Mouse (Mus musculus) stomach, embryonic 14.5 days (tissue): Measurements from ENCODE around the gene Fkbp2. TPM values are rescaled to one million over a fixed set of nuclear protein-coding genes. Genes with fewer than 3 reads are reported as not detected.

Source experiments
- ATAC-seq: fragments of 200-750 bp; cut with Nextera tagmentation; 2 replicates; pipeline ENCODE4 v1.8.0; 2017; ENCODE audit warnings: low read depth, moderate TSS enrichment; ENCODE audit not compliant: insufficient number of reproducible peaks, insufficient read depth, low FRiP score
- H3K27ac ChIP-seq: fragments of 300-500 bp; sonication (generic); 2 replicates; pipeline ENCODE4 v1.5.1; 2014; ENCODE audit warnings: mild to moderate bottlenecking, low read length, moderate library complexity, mixed read lengths
- H3K27me3 ChIP-seq: fragments of 300-500 bp; sonication (generic); 2 replicates; pipeline ENCODE4 v1.6.1; 2014; ENCODE audit warnings: low read length, control low read depth, mixed read lengths; ENCODE audit not compliant: control insufficient read depth, insufficient read depth
- H3K36me3 ChIP-seq: fragments of 300-500 bp; sonication (generic); 2 replicates; pipeline ENCODE4 v1.6.1; 2014; ENCODE audit warnings: mild to moderate bottlenecking, control low read depth, low read length, moderate library complexity, mixed read lengths; ENCODE audit not compliant: control insufficient read depth, insufficient read depth
- H3K4me1 ChIP-seq: fragments of 300-500 bp; sonication (generic); 2 replicates; pipeline ENCODE4 v1.6.1; 2014; ENCODE audit warnings: low read length, control low read depth, mixed read lengths; ENCODE audit not compliant: control insufficient read depth, insufficient read depth
- H3K4me2 ChIP-seq: fragments of 300-500 bp; sonication (generic); replicated peaks from 2 replicates; pipeline ENCODE4 v1.6.1; 2014; ENCODE audit warnings: low read depth, low read length, control low read depth
- H3K4me3 ChIP-seq: fragments of 300-500 bp; sonication (generic); 2 replicates; pipeline ENCODE4 v1.5.1; 2014; ENCODE audit warnings: low read depth, low read length, control low read depth
- H3K9ac ChIP-seq: fragments of 300-500 bp; sonication (generic); replicated peaks from 2 replicates; pipeline ENCODE4 v1.6.1; 2014; ENCODE audit warnings: low read depth, mild to moderate bottlenecking, control low read depth, low read length, moderate library complexity, mixed read lengths
- H3K9me3 ChIP-seq: fragments of 300-500 bp; sonication (generic); 2 replicates; pipeline ENCODE4 v1.6.1; 2016; ENCODE audit warnings: low read depth, low read length, control low read depth; ENCODE audit not compliant: control insufficient read depth
- WGBS: fragments of 180-500 bp; shearing (Covaris S2); extraction: QIAGEN DNeasy Blood & Tissue Kit; methylation state at CpG from one replicate; pipeline ENCODE4 v1.1.7; 2014; 5-methylcytosine and 5-hydroxymethylcytosine counted together
- polyA plus RNA-seq: library from polyadenylated mRNA; unstranded; fragments of >200 nt; fragmentation: Nextera tagmentation; extraction: Ambion mirVana; gene quantifications from 2 replicates; pipeline ENCODE4 v1.2.1, GENCODE M21; 2014

Fkbp2 gene
- 88.3 and 94.1 TPM in 2 replicates for polyA plus RNA-seq

DNA sequence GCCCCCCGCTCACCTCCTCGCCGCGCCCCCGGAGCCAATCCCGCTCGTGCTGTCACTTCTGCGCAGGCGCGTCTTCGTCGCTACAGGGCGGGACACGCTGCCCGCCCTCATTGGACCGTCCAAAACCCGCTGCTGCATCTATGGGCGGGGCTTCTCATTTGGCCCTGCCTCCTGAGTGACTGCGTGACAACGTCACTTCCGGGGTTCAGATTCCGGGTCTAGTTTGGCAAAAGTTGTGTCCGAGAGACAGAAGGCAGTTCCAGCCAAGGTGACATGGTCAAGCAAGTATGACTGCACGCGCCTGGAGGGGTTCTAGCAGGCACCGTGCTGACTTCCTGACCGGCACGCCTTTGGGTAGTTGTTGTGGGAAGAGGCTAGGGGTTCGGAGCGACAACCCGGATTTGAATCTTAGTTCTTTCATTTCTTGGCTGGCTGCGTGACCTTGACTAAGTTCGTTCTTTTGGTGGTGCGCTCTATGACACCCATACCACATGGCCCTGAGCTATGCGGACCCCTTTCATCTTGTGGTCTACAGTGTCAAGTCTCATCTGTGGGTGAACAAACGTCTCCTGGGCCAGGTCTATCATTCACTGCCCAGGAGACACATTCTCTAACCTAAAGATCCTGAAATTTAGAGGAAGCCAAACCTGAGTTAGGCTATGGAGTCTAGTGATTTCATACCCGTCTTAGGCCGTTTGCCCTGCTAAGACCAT, at the start of gene Fkbp2:
Gene Fkbp2 (minus strand): TSS at position 121 of the 713 bp plus-strand sequence.
- peak within 1 kb of the TSS; percentile 60 for H3K9ac ChIP-seq
- peak; percentile 88 for ATAC-seq
- peaks cover 30% of the 10 kb centered on the region for H3K4me1 ChIP-seq
- H3K27me3 ChIP-seq = no peaks in the 10 kb centered on the region
- peaks cover 36% of the 10 kb centered on the region for H3K36me3 ChIP-seq
- peak within 1 kb of the TSS; percentile 76 for H3K4me2 ChIP-seq
- H3K9me3 ChIP-seq = no peaks in the 10 kb centered on the region
- peak within 1 kb of the TSS; percentile 67 for H3K4me3 ChIP-seq
- H3K27ac ChIP-seq = peak within 1 kb of the TSS; percentile 82
- 2% methylated on average over 38 of the region's 38 CpGs for WGBS

- H3K27me3 ChIP-seq = no peaks in the 10 kb centered on the region
- WGBS = 95% methylated on average over 5 of the region's 5 CpGs
- no peak overlapping the region for H3K9ac ChIP-seq
- H3K4me1 ChIP-seq = no peaks in the 10 kb centered on the region
- no peaks in the 10 kb centered on the region for H3K9me3 ChIP-seq
- peaks cover 89% of the 10 kb centered on the region for H3K36me3 ChIP-seq
- no peak overlapping the region for H3K27ac ChIP-seq
- ATAC-seq = no peak
- no peak overlapping the region for H3K4me3 ChIP-seq
- H3K4me2 ChIP-seq = no peak overlapping the region
These were observed 49.2 kb upstream of the Fkbp2 start for GRCm38 (mm10) chr19:7029531-7029930.

GRCm38 (mm10) chr19:7020224-7020641, 39.9 kb upstream of the Fkbp2 start:
- Histone ChIP-seq H3K36me3 (peaks cover 58% of the 10 kb centered on the region), H3K4me2 (no peak overlapping the region), H3K27ac (no peak overlapping the region), H3K4me1 (no peaks in the 10 kb centered on the region), H3K27me3 (no peaks in the 10 kb centered on the region), H3K9ac (no peak overlapping the region), H3K4me3 (no peak overlapping the region), H3K9me3 (no peaks in the 10 kb centered on the region)
- ATAC-seq = peak; percentile 73; the same call in 1 of the 2 replicates
- 47% methylated on average over 3 of the region's 3 CpGs for WGBS

DNA sequence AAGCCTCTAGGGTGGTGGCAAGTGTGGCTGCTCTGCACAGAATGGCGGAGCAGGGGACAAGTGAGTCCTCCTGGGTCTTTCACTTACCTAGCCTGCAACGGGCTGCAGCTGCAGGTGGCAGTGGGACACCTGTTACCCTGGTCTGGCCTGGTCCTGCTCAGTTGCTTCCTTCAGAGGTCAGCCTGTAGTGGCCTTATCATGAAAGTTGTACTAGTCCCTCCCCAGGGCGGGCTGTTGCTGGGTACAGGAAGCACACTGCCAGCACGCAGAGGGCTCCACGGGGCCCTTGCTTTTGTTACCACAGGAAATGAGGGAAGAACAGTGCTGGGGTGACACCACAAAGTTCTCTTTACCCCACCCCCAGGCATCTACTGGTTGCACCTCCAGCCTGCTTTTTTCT, 38.9 kb upstream of the Fkbp2 start, which contains the start of gene Fermt3:
Gene Fermt3 (minus strand): TSS at position 279 of the 400 bp plus-strand sequence.
- H3K9me3 ChIP-seq = no peaks in the 10 kb centered on the region

GRCm38 (mm10) chr19:7018546-7018945, 38.2 kb upstream of the Fkbp2 start:
- Histone ChIP-seq H3K27ac (no peak overlapping the region), H3K36me3 (peaks cover 44% of the 10 kb centered on the region), H3K9me3 (no peaks in the 10 kb centered on the region), H3K4me2 (no peak overlapping the region), H3K9ac (no peak overlapping the region), H3K4me1 (no peaks in the 10 kb centered on the region), H3K27me3 (no peaks in the 10 kb centered on the region), H3K4me3 (no peak overlapping the region)
- 90% methylated on average over 11 of the region's 11 CpGs for WGBS
- no peak for ATAC-seq

More for the DNA sequence above, 38.9 kb upstream of the Fkbp2 start, which contains the start of gene Fermt3:
- Histone ChIP-seq H3K4me1 (no peaks in the 10 kb centered on the region), H3K27ac (no peak within 1 kb of the TSS), H3K27me3 (no peaks in the 10 kb centered on the region), H3K4me3 (no peak within 1 kb of the TSS; the same call in 1 of the 2 replicates), H3K9ac (no peak within 1 kb of the TSS), H3K4me2 (no peak within 1 kb of the TSS), H3K36me3 (peaks cover 48% of the 10 kb centered on the region)
- 88% methylated on average over 5 of the region's 5 CpGs for whole genome bisulfite sequencing
- peak; percentile 39; the same call in 1 of the 2 replicates for ATAC-seq

DNA sequence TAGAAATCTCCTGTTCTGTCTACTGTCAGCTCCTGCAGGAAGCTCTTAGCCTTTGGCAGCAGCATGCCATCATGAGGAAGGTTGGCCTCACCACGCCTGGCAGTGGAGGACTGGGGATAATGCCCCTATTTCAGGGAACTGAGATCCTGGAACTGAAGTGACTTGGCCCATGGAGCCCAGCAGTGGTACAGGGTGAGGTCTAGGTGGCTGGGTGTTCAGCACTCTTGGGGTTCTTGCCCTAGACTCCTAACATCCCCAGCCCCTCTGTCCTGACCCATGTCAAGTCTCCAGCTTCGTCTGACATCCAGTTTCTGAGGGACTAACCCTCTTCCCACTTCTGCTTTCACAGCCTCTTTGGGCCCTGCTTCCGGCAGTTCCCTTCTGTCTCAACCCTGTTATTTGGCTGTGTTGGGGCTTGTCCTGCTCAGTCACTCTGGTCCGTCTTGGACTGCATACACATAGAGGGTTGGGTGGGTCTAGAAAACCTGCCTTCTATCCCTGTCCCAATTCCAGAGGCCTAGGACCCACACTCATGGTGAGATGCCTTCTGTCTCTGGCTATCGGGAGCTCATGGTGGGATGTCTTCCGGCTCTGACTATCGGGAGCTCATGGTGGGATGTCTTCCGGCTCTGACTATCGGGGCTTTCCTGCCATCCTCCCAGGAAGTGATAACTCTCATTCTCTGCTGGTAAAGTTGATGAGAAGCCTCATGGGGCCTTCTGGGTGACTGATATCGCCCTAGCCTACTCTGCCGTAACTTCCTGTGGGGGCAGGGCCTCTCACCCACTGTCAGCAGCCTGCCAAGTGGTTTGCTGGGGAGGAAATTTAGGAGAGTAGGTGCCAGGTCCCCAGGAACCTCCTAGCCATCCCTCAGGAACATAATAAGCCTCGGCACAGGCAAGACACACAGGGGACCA, 37.5 kb upstream of the Fkbp2 start:
- H3K9me3 ChIP-seq = no peaks in the 10 kb centered on the region
- no peaks in the 10 kb centered on the region for H3K27me3 ChIP-seq
- H3K36me3 ChIP-seq = peaks cover 37% of the 10 kb centered on the region
- no peak overlapping the region for H3K27ac ChIP-seq
- WGBS = 80% methylated on average over 12 of the region's 12 CpGs
- no peak for ATAC-seq
- H3K4me1 ChIP-seq = no peaks in the 10 kb centered on the region
- H3K9ac ChIP-seq = no peak overlapping the region
- H3K4me3 ChIP-seq = no peak overlapping the region
- H3K4me2 ChIP-seq = no peak overlapping the region

DNA sequence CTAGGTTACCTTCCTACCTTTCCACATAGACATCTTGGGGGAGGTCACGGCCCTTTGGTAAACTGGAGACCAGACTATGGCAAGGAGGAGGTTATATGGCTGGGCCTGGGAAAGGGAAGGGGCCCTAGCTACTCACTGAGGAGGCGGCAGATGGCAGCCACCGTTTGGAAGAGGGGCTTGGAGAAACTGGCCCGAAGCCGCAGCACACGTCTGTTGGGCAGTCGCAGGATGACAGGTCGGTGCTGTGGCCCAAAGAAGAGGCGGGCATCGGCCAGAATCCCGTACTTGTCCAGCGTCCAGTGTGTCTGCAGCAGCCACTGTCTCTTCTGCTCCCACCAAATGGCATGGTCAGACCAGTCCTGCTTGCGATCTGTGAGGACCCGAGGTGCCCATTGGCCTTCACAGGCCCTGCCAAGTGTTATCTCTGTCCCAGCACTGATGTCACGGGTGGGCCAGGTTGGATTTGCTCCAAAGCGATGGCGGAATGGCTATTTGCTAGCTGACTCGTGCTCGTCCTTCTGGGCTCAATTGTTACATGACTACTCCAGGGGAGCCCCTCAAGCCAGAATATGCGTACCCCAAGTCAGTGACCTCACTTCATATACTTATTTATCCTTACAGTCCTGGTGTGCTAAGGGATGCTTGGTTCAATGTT, 34.3 kb upstream of the Fkbp2 start:
- peaks cover 9% of the 10 kb centered on the region for H3K36me3 ChIP-seq
- H3K4me3 ChIP-seq = no peak overlapping the region
- 90% methylated on average over 20 of the region's 20 CpGs for WGBS
- no peaks in the 10 kb centered on the region for H3K9me3 ChIP-seq
- H3K4me1 ChIP-seq = no peaks in the 10 kb centered on the region
- no peak for ATAC-seq
- H3K4me2 ChIP-seq = no peak overlapping the region
- no peaks in the 10 kb centered on the region for H3K27me3 ChIP-seq
- H3K27ac ChIP-seq = no peak overlapping the region
- no peak overlapping the region for H3K9ac ChIP-seq

GRCm38 (mm10) chr19:7013984-7014383, 33.7 kb upstream of the Fkbp2 start:
- H3K9ac ChIP-seq = no peak overlapping the region
- ATAC-seq = no peak
- no peaks in the 10 kb centered on the region for H3K4me1 ChIP-seq
- no peak overlapping the region for H3K4me3 ChIP-seq
- H3K27ac ChIP-seq = no peak overlapping the region
- no peaks in the 10 kb centered on the region for H3K27me3 ChIP-seq
- H3K4me2 ChIP-seq = no peak overlapping the region
- H3K36me3 ChIP-seq = peaks cover 4% of the 10 kb centered on the region
- H3K9me3 ChIP-seq = no peaks in the 10 kb centered on the region
- 86% methylated on average over 9 of the region's 9 CpGs for WGBS
